Mouse (Mus musculus) thymus, adult 2 months (tissue): ENCODE results near the gene Ttc22.

ENCODE experiments used
- CTCF ChIP-seq: fragments of 200-500 bp; IDR thresholded peaks from 2 replicates; pipeline ENCODE4 v1.5.1; 2012; ENCODE audit warnings: mild to moderate bottlenecking, control low read depth, low read length, moderate library complexity, borderline replicate concordance; ENCODE audit not compliant: control insufficient read depth, poor library complexity, insufficient read depth; ENCODE audit errors: extremely low read depth
- POLR2A ChIP-seq: fragments of 200-500 bp; IDR thresholded peaks from 2 replicates; pipeline ENCODE4 v1.6.1; 2012; ENCODE audit warnings: mild to moderate bottlenecking, low read length, control low read depth, moderate library complexity; ENCODE audit not compliant: control insufficient read depth, poor library complexity, insufficient read depth; ENCODE audit errors: extremely low read depth

- TF ChIP-seq CTCF (no peak), POLR2A (no peak)
These were observed 10.1 kb downstream of the Ttc22 start for GRCm38 (mm10) chr4:106632313-106632712.
